In genomic region chr13:60125020-60125419, GRCm38 (mm10) we compare ENCODE assay signal across 20 mouse cellular contexts. TPM values are rescaled to one million over a fixed set of nuclear protein-coding genes. Genes with fewer than 3 reads are reported as not detected.
DNase-seq lines count a peak whose midpoint lies in the region; ATAC-seq and TF ChIP-seq lines count a peak whose summit lies in the region.
"Had no signal": no experiment of that assay in that cellular context is flagged by ENCODE, and none has a peak within 500 bp of the region (broad histone marks: within the 10 kb centered on the region; RNA-seq: fewer than 3 reads in every experiment).

No protein-coding gene starts in this region.

- H3K36me3 ChIP-seq in midbrain, embryonic 10.5 days, result no peaks in the 10 kb centered on the region
- no peaks in the 10 kb centered on the region for H3K36me3 ChIP-seq in midbrain, postnatal 0 days (ENCODE audit: insufficient read depth, low read length)
- H3K36me3 ChIP-seq: embryonic facial prominence, embryonic 13.5 days had no signal

- no peak for ATAC-seq in midbrain, postnatal 0 days (ENCODE audit: low FRiP score)

- whole genome bisulfite sequencing in midbrain, embryonic 10.5 days, result 58% methylated on average over 3 of the region's 3 CpGs
- 38% methylated on average over 3 of the region's 3 CpGs for WGBS in midbrain, postnatal 0 days

- H3K9ac ChIP-seq in midbrain, postnatal 0 days (replicated peaks; ENCODE audit: low read length, poor library complexity, severe bottlenecking), result no peak overlapping the region
- H3K9ac ChIP-seq: lung, embryonic 14.5 days had no signal

- H3K27ac ChIP-seq in gastrocnemius, adult 2 months, result peak overlapping the region; percentile 16; the same call in 1 of the 2 replicates
- peak overlapping the region; percentile 74 for H3K27ac ChIP-seq in midbrain, embryonic 10.5 days (replicated peaks)
- H3K27ac ChIP-seq in midbrain, postnatal 0 days (ENCODE audit: low read depth, low read length), result no peak overlapping the region
- H3K27ac ChIP-seq: embryonic facial prominence, embryonic 13.5 days; stomach, postnatal 0 days had no signal

- H3K4me2 ChIP-seq in midbrain, postnatal 0 days (ENCODE audit: low read depth, low read length, poor library complexity, severe bottlenecking), result no peak overlapping the region

- no peak for DNase-seq in gastrocnemius, adult 2 months
- no peak for DNase-seq in gastrocnemius, adult 8-10 months (ENCODE audit: low spot score in 2 of 2)
- no peak for DNase-seq in midbrain, embryonic 10.5 days (ENCODE audit: low spot score)
- no peak for DNase-seq in midbrain, postnatal 0 days (ENCODE audit: low spot score)
- DNase-seq in forelimb bud, embryonic 11.5 days (ENCODE audit: low read depth, low spot score), result peak; percentile 84
- peak; percentile 21 for DNase-seq in yolk sac, embryonic 10.5 days (ENCODE audit: low spot score)
- no peak for DNase-seq in layer of hippocampus, postnatal 10 days (ENCODE audit: low spot score in 2 of 2)
- no peak for DNase-seq in cerebellum, postnatal 36 days
- DNase-seq: adrenal gland, postnatal 25 days; cerebellum, adult 9-11 months; gastrocnemius, postnatal 25 days; heart, postnatal 10 days; kidney, postnatal 4 days; liver; lung, embryonic 14.5 days; right cerebral cortex, adult 18-20 months; thymus, postnatal 25 days had no signal

- H3K4me1 ChIP-seq in midbrain, embryonic 10.5 days, result peaks cover 43% of the 10 kb centered on the region
- no peaks in the 10 kb centered on the region for H3K4me1 ChIP-seq in midbrain, postnatal 0 days (ENCODE audit: insufficient read depth, low read length)

- H3K9me3 ChIP-seq in midbrain, embryonic 10.5 days (replicated peaks), result no peaks in the 10 kb centered on the region
- H3K9me3 ChIP-seq in midbrain, postnatal 0 days (ENCODE audit: low read length), result no peaks in the 10 kb centered on the region
- H3K9me3 ChIP-seq: embryonic facial prominence, embryonic 13.5 days had no signal

- intact Hi-C loops in gastrocnemius, adult 2 months (cut with DNase I), result no loop called here

- TF ChIP-seq CTCF in gastrocnemius, adult 2 months (IDR thresholded peaks at IDR 0.05), result no peak
- TF ChIP-seq CTCF in midbrain, postnatal 0 days (IDR thresholded peaks at IDR 0.05), result no peak

- H3K27me3 ChIP-seq in midbrain, embryonic 10.5 days (ENCODE audit: low read depth, poor library complexity, severe bottlenecking), result peaks cover 65% of the 10 kb centered on the region
- no peaks in the 10 kb centered on the region for H3K27me3 ChIP-seq in midbrain, postnatal 0 days (ENCODE audit: insufficient read depth, low read length)
- H3K27me3 ChIP-seq: embryonic facial prominence, embryonic 13.5 days had no signal

- H3K4me3 ChIP-seq in gastrocnemius, adult 2 months, result no peak overlapping the region
- no peak overlapping the region for H3K4me3 ChIP-seq in midbrain, embryonic 10.5 days
- no peak overlapping the region for H3K4me3 ChIP-seq in midbrain, postnatal 0 days (ENCODE audit: low read depth, low read length)
- H3K4me3 ChIP-seq: embryonic facial prominence, embryonic 13.5 days had no signal

RNA-seq across cellular contexts. Expression of gene Gas1, which starts 52.1 kb away (rescaled TPM):
- total RNA-seq in gastrocnemius, adult 2 months (2021), result 10 to 100 TPM; 11.2 to 18.6 TPM
- 10 to 100 TPM in 2 of 4 experiments, 1 to 10 TPM in 2; 6.8 to 11.9 (median 10.3) TPM for total RNA-seq in gastrocnemius, adult 8-10 months (2022)
- 49.2 and 49.5 TPM in 2 replicates for polyA plus RNA-seq in midbrain, embryonic 10.5 days (2016; fragmentation: Nextera tagmentation; extraction: Ambion mirVana)
- total RNA-seq in midbrain, postnatal 0 days (2014; rRNA removed), result 40.9 and 53.4 TPM in 2 replicates
- 12.3 and 12.9 TPM in 2 replicates for polyA plus RNA-seq in midbrain, postnatal 0 days (2015; fragmentation: Nextera tagmentation; extraction: Ambion mirVana)
- total RNA-seq in layer of hippocampus, postnatal 10 days (2021), result 10 to 100 TPM; 12.9 to 14.0 TPM
- total RNA-seq: neutrophil, adult 5-6 weeks had no signal

Comparison
In these comparisons a context has a peak if more than half of its experiments do, and no peak if none do; other contexts are left out.
1. DNase-seq: peak in forelimb bud, embryonic 11.5 days (single experiment) and yolk sac, embryonic 10.5 days (single experiment); none in gastrocnemius, adult 2 months (single experiment), gastrocnemius, adult 8-10 months (0 of 2), midbrain, embryonic 10.5 days (single experiment), midbrain, postnatal 0 days (single experiment), layer of hippocampus, postnatal 10 days (0 of 2) and cerebellum, postnatal 36 days (0 of 2).